Mouse (Mus musculus) limb, embryonic 12.5 days (tissue): ENCODE measurements around the gene Kmt2d. TPM values are rescaled to one million over a fixed set of nuclear protein-coding genes. Genes with fewer than 3 reads are reported as not detected.
A peak's percentile ranks its signal among the peaks of the same experiment; 100 is the strongest.

ENCODE experiments used
- ATAC-seq: fragments of 200-750 bp; cut with Nextera tagmentation; 2 replicates; pipeline ENCODE4 v1.8.0; 2017; ENCODE audit warnings: low read depth, moderate TSS enrichment; ENCODE audit not compliant: insufficient number of reproducible peaks, insufficient read depth, low FRiP score, low TSS enrichment
- H3K27ac ChIP-seq: fragments of 300-500 bp; sonication (generic); 2 replicates; pipeline ENCODE4 v1.5.1; 2016; ENCODE audit warnings: mild to moderate bottlenecking, moderate library complexity
- H3K27me3 ChIP-seq: fragments of 300-500 bp; sonication (generic); 2 replicates; pipeline ENCODE4 v1.6.1; 2016; ENCODE audit warnings: mild to moderate bottlenecking, moderate library complexity
- H3K36me3 ChIP-seq: fragments of 300-500 bp; sonication (generic); 2 replicates; pipeline ENCODE4 v1.6.1; 2016; ENCODE audit warnings: mild to moderate bottlenecking, moderate library complexity
- H3K4me1 ChIP-seq: fragments of 300-500 bp; sonication (generic); replicated peaks from 2 replicates; pipeline ENCODE4 v1.6.1; 2016
- H3K4me2 ChIP-seq: fragments of 300-500 bp; sonication (generic); 2 replicates; pipeline ENCODE4 v1.6.1; 2016; ENCODE audit warnings: mild to moderate bottlenecking, moderate library complexity
- H3K4me3 ChIP-seq: fragments of 300-500 bp; sonication (generic); replicated peaks from 2 replicates; pipeline ENCODE4 v1.5.1; 2016; ENCODE audit warnings: mild to moderate bottlenecking
- H3K9ac ChIP-seq: fragments of 300-500 bp; sonication (generic); replicated peaks from 2 replicates; pipeline ENCODE4 v1.6.1; 2016; ENCODE audit warnings: mild to moderate bottlenecking, moderate library complexity
- H3K9me3 ChIP-seq: fragments of 300-500 bp; sonication (generic); 2 replicates; pipeline ENCODE4 v1.6.1; 2016; ENCODE audit warnings: mild to moderate bottlenecking, moderate library complexity
- WGBS: fragments of 180-500 bp; shearing (Covaris S2); methylation state at CpG from one replicate; pipeline ENCODE4 v1.1.7; 2016; 5-methylcytosine and 5-hydroxymethylcytosine counted together
- polyA plus RNA-seq: library from polyadenylated mRNA; unstranded; fragments of >200 nt; fragmentation: Nextera tagmentation; extraction: Ambion mirVana; gene quantifications from 2 replicates; pipeline ENCODE4 v1.2.1, GENCODE M21; 2016

Gene Kmt2d
- polyA plus RNA-seq, 1 experiment from 2014 or later: 14.4 TPM

GRCm38 (mm10) chr15:98852071-98852470 is 18.9 kb downstream of the Kmt2d start:
- WGBS: 96% methylated on average over 9 of the region's 9 CpGs
- Histone ChIP-seq H3K4me2 (no peak overlapping the region), H3K36me3 (peaks cover 100% of the 10 kb centered on the region), H3K9me3 (no peaks in the 10 kb centered on the region), H3K4me3 (no peak overlapping the region), H3K27ac (no peak overlapping the region), H3K9ac (no peak overlapping the region), H3K4me1 (no peaks in the 10 kb centered on the region), H3K27me3 (no peaks in the 10 kb centered on the region)
- no peak for ATAC-seq

GRCm38 (mm10) chr15:98851229-98851818 is 19.7 kb downstream of the Kmt2d start:
- no peaks in the 10 kb centered on the region for H3K9me3 ChIP-seq
- WGBS: 91% methylated on average over 21 of the region's 21 CpGs

GRCm38 (mm10) chr15:98850668-98851067 is 20.3 kb downstream of the Kmt2d start:
- no peak overlapping the region for H3K9ac ChIP-seq

More at GRCm38 (mm10) chr15:98851229-98851818, 19.7 kb downstream of the Kmt2d start:
- Histone ChIP-seq H3K27me3 (no peaks in the 10 kb centered on the region), H3K4me1 (no peaks in the 10 kb centered on the region), H3K9ac (no peak overlapping the region), H3K27ac (no peak overlapping the region), H3K36me3 (peaks cover 100% of the 10 kb centered on the region), H3K4me2 (no peak overlapping the region), H3K4me3 (no peak overlapping the region)
- no peak for ATAC-seq

GRCm38 (mm10) chr15:98849956-98850600 is 20.9 kb downstream of the Kmt2d start:
- WGBS: 89% methylated on average over 16 of the region's 16 CpGs

More at GRCm38 (mm10) chr15:98850668-98851067, 20.3 kb downstream of the Kmt2d start:
- Histone ChIP-seq H3K4me1 (no peaks in the 10 kb centered on the region), H3K4me2 (no peak overlapping the region), H3K36me3 (peaks cover 100% of the 10 kb centered on the region), H3K27ac (no peak overlapping the region), H3K9me3 (no peaks in the 10 kb centered on the region), H3K27me3 (no peaks in the 10 kb centered on the region), H3K4me3 (no peak overlapping the region)
- 91% methylated on average over 14 of the region's 14 CpGs for whole genome bisulfite sequencing
- no peak for ATAC-seq

GRCm38 (mm10) chr15:98849165-98849564 is 21.8 kb downstream of the Kmt2d start:
- Histone ChIP-seq H3K36me3 (peaks cover 100% of the 10 kb centered on the region), H3K9me3 (no peaks in the 10 kb centered on the region), H3K4me3 (0 out of 2 replicates have a peak overlapping the region, but pooled peaks have one; percentile 6), H3K9ac (no peak overlapping the region), H3K4me2 (no peak overlapping the region), H3K27ac (no peak overlapping the region), H3K27me3 (no peaks in the 10 kb centered on the region), H3K4me1 (no peaks in the 10 kb centered on the region)
- 96% methylated on average over 11 of the region's 11 CpGs for WGBS
- ATAC-seq: no peak

More at GRCm38 (mm10) chr15:98849956-98850600, 20.9 kb downstream of the Kmt2d start:
- no peak for ATAC-seq
- Histone ChIP-seq H3K4me2 (no peak overlapping the region), H3K36me3 (peaks cover 100% of the 10 kb centered on the region), H3K9me3 (no peaks in the 10 kb centered on the region), H3K27ac (no peak overlapping the region), H3K4me1 (no peaks in the 10 kb centered on the region), H3K27me3 (no peaks in the 10 kb centered on the region), H3K9ac (no peak overlapping the region), H3K4me3 (no peak overlapping the region)

- H3K4me3 ChIP-seq: 0 out of 2 replicates have a peak overlapping the region, but pooled peaks have one; percentile 6
- 87% methylated on average over 8 of the region's 8 CpGs for WGBS
- no peaks in the 10 kb centered on the region for H3K27me3 ChIP-seq
- H3K27ac ChIP-seq: no peak overlapping the region
- peaks cover 100% of the 10 kb centered on the region for H3K36me3 ChIP-seq
- no peaks in the 10 kb centered on the region for H3K4me1 ChIP-seq
- H3K9ac ChIP-seq: no peak overlapping the region
- H3K4me2 ChIP-seq: no peak overlapping the region
- no peak for ATAC-seq
- H3K9me3 ChIP-seq: no peaks in the 10 kb centered on the region
Observed at GRCm38 (mm10) chr15:98846140-98846539, 24.9 kb downstream of the Kmt2d start.

GRCm38 (mm10) chr15:98845149-98845548 is 25.9 kb downstream of the Kmt2d start:
- Histone ChIP-seq H3K27ac (no peak overlapping the region), H3K9me3 (no peaks in the 10 kb centered on the region), H3K9ac (no peak overlapping the region), H3K4me2 (no peak overlapping the region), H3K27me3 (no peaks in the 10 kb centered on the region), H3K4me1 (no peaks in the 10 kb centered on the region), H3K4me3 (no peak overlapping the region), H3K36me3 (peaks cover 100% of the 10 kb centered on the region)
- WGBS: 97% methylated on average over 2 of the region's 2 CpGs
- no peak for ATAC-seq

- Histone ChIP-seq H3K4me3 (no peak overlapping the region), H3K27ac (no peak overlapping the region), H3K27me3 (no peaks in the 10 kb centered on the region), H3K9me3 (no peaks in the 10 kb centered on the region), H3K4me2 (no peak overlapping the region), H3K36me3 (peaks cover 100% of the 10 kb centered on the region), H3K4me1 (no peaks in the 10 kb centered on the region), H3K9ac (no peak overlapping the region)
- no peak for ATAC-seq
- 93% methylated on average over 11 of the region's 11 CpGs for WGBS
Observed at GRCm38 (mm10) chr15:98843595-98844223, 27.3 kb downstream of the Kmt2d start.

- H3K27me3 ChIP-seq: no peaks in the 10 kb centered on the region
- WGBS: 93% methylated on average over 30 of the region's 30 CpGs
- no peaks in the 10 kb centered on the region for H3K9me3 ChIP-seq
- no peak overlapping the region for H3K4me3 ChIP-seq
- H3K36me3 ChIP-seq: peaks cover 100% of the 10 kb centered on the region
- no peak overlapping the region for H3K4me2 ChIP-seq
- no peak overlapping the region for H3K9ac ChIP-seq
- H3K27ac ChIP-seq: no peak overlapping the region
- H3K4me1 ChIP-seq: no peaks in the 10 kb centered on the region
- no peak for ATAC-seq
Observed at GRCm38 (mm10) chr15:98839671-98840585, 31.1 kb downstream of the Kmt2d start.

GRCm38 (mm10) chr15:98839161-98839560 is 31.8 kb downstream of the Kmt2d start:
- WGBS: 94% methylated on average over 14 of the region's 14 CpGs

GRCm38 (mm10) chr15:98837743-98838103 is 33.3 kb downstream of the Kmt2d start:
- Histone ChIP-seq H3K27me3 (no peaks in the 10 kb centered on the region), H3K36me3 (peaks cover 100% of the 10 kb centered on the region), H3K9me3 (no peaks in the 10 kb centered on the region), H3K9ac (no peak overlapping the region), H3K27ac (no peak overlapping the region), H3K4me3 (no peak overlapping the region), H3K4me1 (0 out of 2 replicates have a peak, but pooled peaks cover under 1% of the 10 kb centered on the region), H3K4me2 (no peak overlapping the region)
- no peak for ATAC-seq
- 75% methylated on average over 4 of the region's 4 CpGs for WGBS

More at GRCm38 (mm10) chr15:98839161-98839560, 31.8 kb downstream of the Kmt2d start:
- no peak overlapping the region for H3K9ac ChIP-seq
- peaks cover 100% of the 10 kb centered on the region for H3K36me3 ChIP-seq
- no peaks in the 10 kb centered on the region for H3K27me3 ChIP-seq
- no peak overlapping the region for H3K4me2 ChIP-seq
- H3K27ac ChIP-seq: no peak overlapping the region
- ATAC-seq: no peak
- no peaks in the 10 kb centered on the region for H3K4me1 ChIP-seq
- no peaks in the 10 kb centered on the region for H3K9me3 ChIP-seq
- H3K4me3 ChIP-seq: no peak overlapping the region
